Mouse (Mus musculus): ENCODE measurements at regions not wholly inside any gene's neighbourhood (a gene's known extent, or its start where the extent isn't known, plus 50 kb on each side); places are given as distances from the start of the nearest gene placed in this dataset.

GRCm38 (mm10) chr12:27062511-27063264 is 279.7 kb downstream of the Sox11 start:
- TF ChIP-seq CTCF (IDR thresholded peaks at IDR 0.05; ENCODE audit: low read depth) (no peak), EP300 (optimal IDR thresholded peaks at IDR 0.05) (no peak)
